Mouse (Mus musculus) left cerebral cortex, adult 2 months (tissue): ENCODE data around the gene Tmem177. TPM values are rescaled to one million over a fixed set of nuclear protein-coding genes. Genes with fewer than 3 reads are reported as not detected.

Source experiments
- DNase-seq, 2 experiments: peaks; one replicate each; pipeline ENCODE4 v3.0.0; 2021 to 2022; ENCODE audit warnings: low spot score in 2 of 2, mixed read lengths in 1 of 2; ENCODE audit errors: extremely low spot score in 1 of 2
- H3K27ac ChIP-seq: fragments of 200-600 bp; 2 replicates; pipeline ENCODE4 v1.8.1; 2022
- H3K4me3 ChIP-seq: fragments of 200-600 bp; 2 replicates; pipeline ENCODE4 v1.8.1; 2022
- CTCF ChIP-seq: fragments of 200-600 bp; IDR thresholded peaks from 2 replicates; pipeline ENCODE4 v1.8.1; 2022; ENCODE audit warnings: antibody characterized with exemption, mild to moderate bottlenecking, moderate library complexity
- intact Hi-C: fragments of 180-260 bp; cut with DNase I; formaldehyde crosslinking; loops from one replicate; pipeline ENCODE4 v1.15.1; 2025
- total RNA-seq, 2 experiments: library from RNA; stranded (reverse); gene quantifications; 2 replicates each; pipeline ENCODE4 v1.2.3; 2021

Gene Tmem177
- total RNA-seq, 2 experiments from 2014 or later: 7.7 to 8.1 TPM

GRCm38 (mm10) chr1:119916823-119917371, 3.9 kb upstream of the Tmem177 start:
- no peak overlapping the region for H3K27ac ChIP-seq
- intact Hi-C loops: no loop called here
- DNase-seq: no peak
- no peak for TF ChIP-seq CTCF
- no peak overlapping the region for H3K4me3 ChIP-seq

DNA sequence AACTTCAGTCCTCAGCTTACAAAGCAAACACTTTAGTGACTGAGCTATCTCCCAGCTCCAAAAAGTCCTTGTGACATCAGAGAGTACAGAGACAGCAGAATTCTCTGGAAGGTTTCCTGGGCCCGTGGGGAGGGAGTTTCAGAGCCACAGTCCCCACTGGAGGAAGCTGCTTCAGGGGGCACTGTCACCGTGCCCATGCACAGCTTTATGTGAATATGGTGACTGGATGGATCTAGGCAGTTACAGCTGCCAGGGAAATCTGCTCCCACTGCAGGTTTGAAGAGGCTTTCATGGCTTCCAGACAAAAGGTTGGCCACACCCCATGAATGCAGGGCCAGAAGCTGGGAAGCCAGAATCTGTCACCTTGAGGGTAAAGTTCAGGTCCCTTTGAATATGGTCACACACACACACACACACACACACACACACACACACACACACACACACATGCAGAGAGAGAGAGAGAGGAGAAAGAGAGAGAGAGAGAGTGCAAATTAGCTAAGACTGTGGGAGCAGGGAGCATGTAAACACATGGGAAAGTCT, 5.7 kb downstream of the Tmem177 start:
- Histone ChIP-seq H3K4me3 (no peak overlapping the region), H3K27ac (no peak overlapping the region)
- intact Hi-C loops: no loop called here
- TF ChIP-seq CTCF: no peak
- no peak for DNase-seq

DNA sequence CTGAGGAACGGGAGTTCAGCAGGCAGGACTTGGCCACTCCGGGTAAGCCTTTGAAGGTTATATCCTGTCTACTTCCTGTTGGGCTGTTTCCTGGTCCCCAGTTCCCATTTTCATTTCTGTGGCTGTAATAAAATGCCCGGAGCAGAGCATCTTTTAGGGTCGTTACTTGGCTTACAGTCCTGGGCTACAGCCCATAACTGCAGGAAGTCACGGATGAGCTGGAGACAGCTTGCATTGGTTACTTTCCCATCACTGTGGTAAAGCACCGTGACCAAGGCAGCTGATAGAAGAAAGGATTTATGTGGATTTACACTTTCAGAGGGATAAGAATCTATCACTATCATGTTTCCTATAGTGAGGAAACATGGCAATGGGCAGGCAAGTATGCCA, 9.8 kb downstream of the Tmem177 start:
- intact Hi-C loops: no loop called here
- TF ChIP-seq CTCF: no peak
- H3K4me3 ChIP-seq: no peak overlapping the region
- no peak for DNase-seq
- H3K27ac ChIP-seq: no peak overlapping the region

DNA sequence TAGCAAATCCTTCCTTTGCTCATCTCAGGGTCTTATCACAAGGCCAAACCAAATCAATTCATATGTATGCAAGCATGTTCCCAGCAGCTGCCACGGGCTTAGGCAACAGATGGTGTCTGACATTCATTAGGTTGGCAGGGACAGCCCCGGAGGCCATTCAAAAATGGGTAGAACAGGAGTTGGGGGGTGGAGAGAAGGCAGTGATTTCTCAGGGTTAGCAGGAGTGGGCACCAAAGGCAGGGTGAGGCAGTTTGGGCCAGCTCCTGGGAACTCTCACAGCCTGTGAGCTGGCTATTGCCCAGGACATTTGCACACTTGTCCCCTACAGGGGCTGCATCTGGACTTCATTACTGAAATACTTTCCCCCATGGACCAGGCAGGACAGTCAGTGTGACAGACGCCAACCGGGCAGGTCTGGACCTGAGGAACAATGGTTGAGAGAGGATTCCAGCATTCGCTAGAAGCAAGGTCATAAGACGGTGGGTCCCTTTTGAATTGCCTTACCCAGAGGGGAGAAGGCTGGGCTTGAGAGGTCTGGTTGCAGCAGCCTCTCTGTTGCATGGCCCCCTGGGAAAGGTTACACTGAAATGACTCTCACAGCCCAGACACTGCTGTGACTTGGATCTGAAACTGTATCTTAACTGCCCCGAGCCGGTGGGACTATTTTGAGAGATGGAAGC, 10.3 kb downstream of the Tmem177 start:
- intact Hi-C loops: no loop called here
- Histone ChIP-seq H3K27ac (no peak overlapping the region), H3K4me3 (no peak overlapping the region)
- TF ChIP-seq CTCF: no peak
- no peak for DNase-seq

DNA sequence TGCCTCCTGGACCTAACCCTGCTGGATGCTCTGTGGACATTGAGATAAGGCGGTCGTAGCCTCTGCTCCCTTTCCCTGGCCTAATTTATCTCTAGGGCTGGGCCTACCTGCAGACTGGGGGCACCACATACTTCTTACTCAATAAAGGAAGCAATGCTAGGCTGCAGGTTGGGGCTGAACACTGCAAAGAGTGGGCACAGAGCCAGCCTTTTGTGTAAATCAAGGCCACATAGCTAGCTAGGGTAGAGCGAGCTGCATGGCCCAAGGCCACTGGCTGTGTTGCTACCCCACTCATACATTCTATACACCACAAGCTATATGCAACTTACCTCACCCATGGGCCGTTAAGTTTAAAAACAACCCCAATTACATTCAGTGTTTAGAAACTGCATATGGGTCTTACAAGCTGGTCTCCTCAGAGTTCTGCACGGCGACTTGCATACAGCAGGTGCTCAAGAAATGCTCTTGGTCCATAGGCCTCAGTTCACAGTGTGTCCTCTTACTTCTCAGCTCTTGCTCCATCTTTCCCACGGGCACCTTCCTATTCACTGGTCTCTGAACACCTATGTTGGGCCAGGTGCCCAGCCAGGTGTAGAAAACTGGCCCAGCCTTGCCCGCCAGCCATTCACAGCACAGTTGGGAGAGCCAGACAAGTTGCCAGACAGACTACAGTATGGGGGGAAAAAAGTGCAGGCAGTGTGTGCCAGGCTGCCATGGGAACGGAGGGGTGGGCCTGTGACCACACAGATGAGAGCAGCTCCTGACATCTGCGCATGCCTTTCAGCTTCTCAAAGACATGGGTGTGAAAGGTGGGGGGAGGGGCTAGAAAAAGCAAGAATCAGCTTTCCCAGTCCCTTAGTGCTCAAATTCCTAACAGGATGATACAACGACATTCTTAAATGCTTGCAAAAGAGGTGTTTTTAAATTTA, 13.5 kb downstream of the Tmem177 start:
- TF ChIP-seq CTCF: no peak
- H3K27ac ChIP-seq: no peak overlapping the region
- no peak overlapping the region for H3K4me3 ChIP-seq
- peak in 1 of 2 experiments; percentile 42 for DNase-seq
- intact Hi-C loops: loop anchor here (10.0 kb wide), 1 partner anchor 165 kb away; no protein-coding TSS in a partner anchor

GRCm38 (mm10) chr1:119894936-119895335, 18.1 kb downstream of the Tmem177 start:
- intact Hi-C loops: loop anchor here (5.0 to 10.0 kb wide), 2 partner anchors 78 to 160 kb away; no protein-coding TSS in a partner anchor
- peak; percentile 49 to 67 for DNase-seq
- H3K4me3 ChIP-seq: no peak overlapping the region
- H3K27ac ChIP-seq: peak overlapping the region; percentile 73; the same call in 1 of the 2 replicates
- peak; percentile 87 for TF ChIP-seq CTCF

DNA sequence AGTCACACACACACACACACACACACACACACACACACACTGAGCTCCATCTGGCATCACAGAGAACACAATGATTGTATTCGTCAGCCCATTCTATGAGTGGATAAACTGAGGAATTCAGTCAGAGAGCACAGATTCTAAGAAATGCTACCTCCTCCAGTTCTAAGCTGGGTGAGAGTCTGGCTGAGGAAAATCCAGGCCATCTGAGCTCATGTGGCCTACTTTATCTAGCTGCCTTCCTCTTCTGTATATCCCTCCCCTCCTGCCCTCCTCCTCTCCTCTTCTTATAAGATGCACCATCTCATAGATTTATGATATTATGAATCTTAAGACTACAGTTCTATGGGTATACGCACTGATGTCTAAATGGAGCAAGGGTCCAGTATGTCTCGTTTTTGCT, 19.4 kb downstream of the Tmem177 start:
- TF ChIP-seq CTCF: no peak
- no peak for DNase-seq
- intact Hi-C loops: loop anchor here (5.0 to 10.0 kb wide), 2 partner anchors 76 to 159 kb away; no protein-coding TSS in a partner anchor
- Histone ChIP-seq H3K27ac (peak overlapping the region; percentile 73), H3K4me3 (no peak overlapping the region)

DNA sequence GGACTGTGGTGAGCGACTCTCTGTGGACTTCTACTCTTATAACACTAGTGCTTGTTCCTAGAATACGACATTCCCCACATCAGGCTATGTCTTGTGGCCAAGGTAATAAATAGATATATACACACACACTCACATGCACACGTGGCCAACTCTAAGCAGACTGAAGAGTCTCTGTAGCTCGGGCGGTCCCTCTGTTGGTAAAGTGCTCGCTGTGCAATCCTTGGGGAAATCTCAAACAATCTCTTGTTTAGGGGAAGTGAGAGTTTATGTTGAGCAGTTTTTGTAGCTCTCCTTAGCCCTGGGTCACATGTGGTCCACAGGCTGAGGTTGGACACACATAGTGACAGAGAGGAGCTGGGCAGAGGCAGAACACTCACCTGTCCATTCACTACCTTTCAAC, 20.1 kb downstream of the Tmem177 start:
- Histone ChIP-seq H3K27ac (no peak overlapping the region), H3K4me3 (no peak overlapping the region)
- intact Hi-C loops: loop anchor here (5.0 to 10.0 kb wide), 2 partner anchors 76 to 158 kb away; no protein-coding TSS in a partner anchor
- peak; percentile 17; the same call in 1 of the 2 replicates for TF ChIP-seq CTCF
- no peak for DNase-seq

DNA sequence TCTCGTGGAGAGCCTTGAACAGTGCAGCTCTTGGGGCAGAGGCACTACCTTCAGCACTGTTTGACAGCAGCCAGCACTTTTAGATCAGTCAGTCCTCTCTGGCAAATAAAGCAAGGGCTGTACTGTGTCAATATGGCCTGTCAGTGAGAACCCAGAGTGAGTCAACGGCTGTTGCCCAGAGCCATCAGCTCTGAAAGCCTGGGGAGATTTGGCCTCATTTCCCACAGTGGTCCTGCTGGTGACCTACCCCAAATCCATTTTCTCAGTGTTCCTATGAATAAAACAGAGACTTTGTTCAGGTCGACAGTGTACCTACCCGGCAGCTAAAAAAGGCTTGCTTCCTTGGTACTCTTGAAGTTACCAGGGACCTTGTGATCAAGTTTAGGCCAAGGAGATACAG, 21.1 kb downstream of the Tmem177 start:
- no peak for TF ChIP-seq CTCF
- no peak overlapping the region for H3K4me3 ChIP-seq
- intact Hi-C loops: loop anchor here (2.0 to 10.0 kb wide), 3 partner anchors 55 to 157 kb away; partner anchors contain the start of gene Ptpn4
- DNase-seq: no peak
- peak overlapping the region; percentile 81 for H3K27ac ChIP-seq

- intact Hi-C loops: loop anchor here (2.0 to 10.0 kb wide), 3 partner anchors 54 to 156 kb away; partner anchors contain the start of gene Ptpn4
- DNase-seq: peak; percentile 47 to 57
- Histone ChIP-seq H3K4me3 (no peak overlapping the region), H3K27ac (peak overlapping the region; percentile 81)
- no peak for TF ChIP-seq CTCF
These were observed 21.9 kb downstream of the Tmem177 start for GRCm38 (mm10) chr1:119891149-119891548.

GRCm38 (mm10) chr1:119889347-119889746, 23.7 kb downstream of the Tmem177 start:
- no peak for DNase-seq
- no peak for TF ChIP-seq CTCF
- intact Hi-C loops: no loop called here
- no peak overlapping the region for H3K4me3 ChIP-seq
- H3K27ac ChIP-seq: no peak overlapping the region; the same call in 1 of the 2 replicates

DNA sequence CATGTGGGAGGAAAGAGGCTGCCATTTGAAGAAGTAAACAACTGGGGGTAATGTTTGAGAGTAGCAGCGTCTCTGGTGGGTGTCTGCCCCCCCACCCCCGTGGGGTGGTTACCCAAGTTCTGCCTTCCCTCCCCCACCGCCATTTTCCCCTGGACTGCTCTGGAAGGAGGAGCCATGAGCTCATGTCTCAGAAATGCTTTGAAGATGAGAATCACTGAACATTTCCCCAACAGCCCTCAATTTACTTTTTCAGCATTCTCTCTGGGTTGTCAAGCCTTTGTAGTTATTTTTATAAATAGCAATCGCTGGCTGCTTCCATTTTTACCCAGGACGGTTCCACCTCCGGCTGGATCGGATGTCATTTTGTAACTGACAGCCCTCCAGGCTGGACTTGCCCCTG, 26.7 kb downstream of the Tmem177 start:
- TF ChIP-seq CTCF: no peak
- peak overlapping the region; percentile 2; the same call in 1 of the 2 replicates for H3K27ac ChIP-seq
- DNase-seq: no peak
- H3K4me3 ChIP-seq: no peak overlapping the region
- intact Hi-C loops: no loop called here
